Mouse (Mus musculus): ENCODE measurements around the gene Gm1527.

Gene Gm1527

DNA sequence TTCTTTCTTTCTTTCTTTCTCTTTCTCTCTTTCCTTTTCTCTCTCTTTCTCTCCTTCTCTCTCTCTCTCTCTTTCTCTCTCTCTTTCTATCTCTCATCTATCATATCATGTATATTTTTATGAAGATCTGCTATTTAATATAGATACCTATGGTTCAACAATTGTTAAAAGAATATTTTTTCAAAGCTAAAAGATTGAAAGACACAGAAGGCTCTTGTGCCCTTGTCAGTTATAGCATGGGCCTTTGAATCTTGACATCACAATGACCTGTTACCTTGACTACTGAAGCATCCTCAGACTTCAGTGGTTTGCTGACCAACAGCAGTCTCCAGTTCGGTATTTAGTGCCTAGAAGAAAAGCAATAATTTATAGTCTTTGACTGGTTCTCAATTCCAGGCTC lies at the start of gene Gm1527:
Gene Gm1527 (plus strand): TSS at position 301 of the 400 bp plus-strand sequence.
- no peak for DNase-seq (ENCODE audit: low read depth, low spot score)

DNA sequence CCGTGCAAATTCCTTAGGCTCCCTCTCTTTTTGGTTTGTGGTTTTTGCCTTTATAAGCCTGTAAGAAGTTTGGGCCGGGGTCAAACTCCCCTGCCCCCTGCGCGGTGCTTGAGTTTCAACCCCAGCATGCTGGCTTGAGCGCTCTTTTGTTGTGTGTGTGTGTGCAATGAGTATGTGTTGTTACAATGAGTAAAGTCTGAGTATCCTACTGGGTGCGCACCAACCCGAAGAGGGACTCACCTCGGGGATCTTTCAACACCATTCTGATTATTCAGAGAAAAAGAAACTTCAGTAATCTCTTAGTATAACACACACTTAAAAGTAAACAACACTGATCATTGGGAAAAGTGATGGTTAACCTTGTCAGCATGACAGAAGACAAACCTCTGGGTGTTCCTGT lies 49.2 kb upstream of the Gm1527 start:
- peak; percentile 51 for DNase-seq (ENCODE audit: low read depth, low spot score)

DNA sequence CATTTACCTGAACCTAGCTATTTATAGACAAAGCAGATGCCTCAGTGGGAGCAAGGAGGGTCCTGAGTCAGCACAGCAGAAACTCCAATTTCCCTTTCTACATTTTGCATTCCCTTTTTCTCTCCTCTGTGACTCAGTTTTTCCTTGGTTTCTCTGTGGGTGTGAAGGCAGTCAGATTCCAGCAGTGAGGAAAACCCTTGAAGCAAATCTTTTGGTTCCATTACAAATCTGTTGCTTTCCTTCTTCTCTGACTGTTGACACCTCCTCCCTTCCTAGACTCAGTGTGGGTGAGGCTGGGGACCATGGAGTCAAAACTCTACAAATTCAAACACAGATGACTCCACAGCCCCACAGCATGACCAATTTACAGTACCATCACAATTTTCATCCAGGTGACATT lies 45.3 kb upstream of the Gm1527 start:
- DNase-seq (ENCODE audit: low read depth, low spot score), result no peak

DNA sequence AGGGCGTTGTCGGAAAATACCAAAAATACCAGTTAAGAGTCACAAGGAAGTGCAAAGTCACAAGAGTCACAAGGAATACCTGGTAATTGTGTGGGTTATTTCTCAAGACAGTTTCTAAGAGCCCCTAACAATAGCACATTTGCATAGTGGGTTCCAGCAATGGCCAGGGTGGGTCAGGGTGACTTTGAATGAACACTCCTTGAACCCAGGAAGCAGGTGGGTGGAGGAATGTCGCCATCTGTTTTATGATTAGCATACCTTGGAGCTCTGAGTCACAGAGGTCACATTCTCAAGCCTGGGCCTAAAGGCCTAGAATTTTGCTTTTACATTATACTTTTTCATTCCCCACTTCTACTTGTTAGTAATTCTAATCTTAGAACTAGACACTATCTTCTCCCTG lies 40.2 kb upstream of the Gm1527 start:
- peak; percentile 60 for DNase-seq (ENCODE audit: low read depth, low spot score)

- DNase-seq (ENCODE audit: low read depth, low spot score), result peak; percentile 92
Observed at GRCm38 (mm10) chr3:28859630-28860392, 32.6 kb upstream of the Gm1527 start.

- peak; percentile 13 for DNase-seq (ENCODE audit: low read depth, low spot score)
Observed at GRCm38 (mm10) chr3:28896966-28897365, 4.5 kb downstream of the Gm1527 start.

DNA sequence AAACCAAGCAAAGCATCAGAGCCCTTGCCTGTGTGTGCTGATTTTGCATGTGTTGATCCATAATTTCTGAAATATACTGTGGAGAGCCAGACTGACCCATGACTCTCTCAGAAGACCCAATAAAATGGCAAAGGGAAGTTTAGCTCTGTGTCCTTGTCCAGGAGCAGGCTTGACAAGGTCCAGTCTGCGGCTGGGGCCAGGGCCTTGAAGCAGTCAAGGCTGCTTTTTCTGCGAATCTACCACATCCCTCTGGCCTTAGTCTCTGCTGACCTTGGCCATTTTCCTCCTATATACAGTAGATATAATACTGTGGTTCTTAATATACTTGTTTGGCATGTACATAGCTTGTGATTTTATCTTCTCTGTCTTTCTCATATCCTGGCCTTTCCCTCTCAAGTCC lies 73.5 kb downstream of the Gm1527 start:
- no peak for DNase-seq (ENCODE audit: low read depth, low spot score)

DNA sequence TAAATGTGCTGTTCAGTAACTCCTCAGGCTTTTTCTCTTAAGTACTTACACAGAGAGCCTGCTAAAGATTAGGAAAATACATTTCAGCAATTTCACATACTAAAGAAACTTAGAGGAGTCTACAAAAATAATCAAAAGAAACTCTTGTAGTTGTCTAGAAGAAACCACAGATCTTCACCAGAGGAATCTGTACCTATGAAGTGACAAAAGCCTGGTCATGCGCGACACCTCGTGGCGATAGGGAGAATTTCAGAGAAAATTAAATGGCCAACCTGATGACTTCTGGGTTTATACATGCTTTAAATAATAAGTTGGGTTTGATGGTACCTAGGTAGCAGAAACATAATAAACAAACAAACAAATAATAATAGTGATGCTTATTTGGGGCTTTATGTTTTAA lies 76.4 kb downstream of the Gm1527 start:
- peak; percentile 75 for DNase-seq (ENCODE audit: low read depth, low spot score)
